Mouse (Mus musculus) neutrophil, adult 5-6 weeks (primary cell): Measurements from ENCODE around the gene Kif6. TPM values are rescaled to one million over a fixed set of nuclear protein-coding genes. Genes with fewer than 3 reads are reported as not detected.

Source experiments
- ATAC-seq: fragments of 151-379, 151-347 bp; 2 replicates; pipeline ENCODE4 v1.8.0; 2017; ENCODE audit warnings: mild to moderate bottlenecking, moderate TSS enrichment; ENCODE audit not compliant: insufficient number of reproducible peaks, poor library complexity, low FRiP score, severe bottlenecking; ENCODE audit errors: extremely low read depth
- total RNA-seq: library from RNA; stranded (forward); fragments of 200-1000 nt; gene quantifications from 2 replicates; pipeline ENCODE4 v1.2.3, GENCODE M21; 2017

Gene Kif6
- total RNA-seq, 1 experiment from 2014 or later: not detected

DNA sequence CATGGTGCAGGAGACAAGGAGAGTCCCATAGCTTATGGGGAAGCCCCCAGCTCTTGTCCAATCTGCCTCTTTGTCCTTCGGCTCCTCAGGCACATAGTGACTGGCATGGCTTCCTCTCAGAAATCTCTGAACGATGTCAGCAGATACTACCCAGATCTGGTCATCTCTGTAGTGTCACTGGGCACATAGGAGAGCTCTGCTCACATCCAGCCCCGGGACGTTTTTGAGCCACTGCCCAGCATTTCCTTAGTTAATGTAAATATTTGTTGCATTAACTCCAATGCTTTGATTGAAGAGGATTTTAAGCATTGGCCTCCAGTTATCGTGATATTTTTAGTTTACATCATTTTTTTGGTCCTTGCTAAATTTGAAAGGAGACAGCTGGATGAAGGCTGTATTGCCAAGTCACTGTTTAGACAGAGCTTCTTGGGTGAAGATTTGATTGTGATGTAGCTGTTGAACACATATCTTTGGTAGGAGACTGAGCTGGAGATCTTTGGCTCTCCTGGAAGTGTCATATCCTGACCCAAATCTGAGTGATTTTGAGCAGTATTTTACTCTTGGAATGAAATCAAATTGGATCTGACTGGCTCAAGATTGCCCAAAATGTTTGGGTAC is 112.6 kb downstream of the Kif6 start:
- ATAC-seq: no peak

DNA sequence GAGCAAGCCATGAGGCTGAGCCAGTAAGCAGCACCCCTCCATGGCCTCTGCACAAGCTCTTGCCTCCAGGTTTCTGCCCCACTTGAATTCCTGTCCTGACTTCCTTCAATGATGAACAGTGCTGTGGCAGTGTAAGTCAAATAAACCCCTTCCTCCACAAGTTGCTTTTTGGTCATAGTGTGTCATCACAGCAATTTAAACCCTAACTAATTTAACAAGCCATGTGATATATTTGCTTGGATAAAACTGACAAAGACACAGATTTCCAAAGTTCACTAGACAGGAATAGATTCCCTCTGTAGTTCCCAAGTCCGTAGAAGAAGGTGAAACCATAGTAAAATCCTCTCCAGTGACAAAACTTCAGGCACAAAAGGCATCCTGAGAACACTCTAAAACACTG is 114.9 kb downstream of the Kif6 start:
- ATAC-seq: no peak

DNA sequence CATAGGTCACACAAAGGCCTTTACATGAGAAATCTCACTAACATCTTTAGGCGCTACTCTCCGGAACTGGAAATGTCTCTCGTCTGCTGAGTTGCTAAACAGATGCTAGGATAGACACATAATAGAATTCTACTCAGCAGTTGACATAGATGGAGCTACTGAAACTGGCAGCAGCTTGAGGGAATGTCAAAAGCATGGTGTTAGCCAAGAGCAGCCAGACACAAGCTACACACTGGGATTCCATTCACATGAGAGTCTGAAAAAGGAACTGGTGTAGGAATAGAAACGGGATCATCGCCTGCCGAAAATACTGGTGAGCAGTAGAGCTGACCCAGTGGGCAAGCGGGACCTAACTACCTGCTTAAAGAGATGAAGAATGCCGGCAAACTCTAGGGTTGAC is 117.8 kb downstream of the Kif6 start:
- no peak for ATAC-seq

DNA sequence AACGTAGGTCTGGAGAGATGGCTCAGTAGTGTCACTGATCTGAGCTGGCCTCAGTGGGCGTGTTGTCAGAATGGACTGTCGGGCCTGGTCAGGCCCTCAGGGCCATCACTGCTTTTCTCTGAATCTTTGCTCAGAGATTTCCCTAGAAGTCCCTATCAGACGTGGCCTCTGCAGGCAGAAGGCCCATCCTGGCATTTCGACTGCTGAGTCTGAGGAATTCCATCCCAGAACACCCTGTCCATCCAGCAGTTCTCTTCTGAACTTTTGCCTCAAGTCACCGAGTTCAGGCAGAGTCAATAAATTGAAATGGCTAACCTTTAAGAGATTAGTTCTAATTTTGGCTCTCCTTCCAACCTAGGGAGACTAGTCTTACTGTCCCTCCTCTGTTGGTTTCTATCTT is 119.1 kb downstream of the Kif6 start:
- ATAC-seq: no peak

DNA sequence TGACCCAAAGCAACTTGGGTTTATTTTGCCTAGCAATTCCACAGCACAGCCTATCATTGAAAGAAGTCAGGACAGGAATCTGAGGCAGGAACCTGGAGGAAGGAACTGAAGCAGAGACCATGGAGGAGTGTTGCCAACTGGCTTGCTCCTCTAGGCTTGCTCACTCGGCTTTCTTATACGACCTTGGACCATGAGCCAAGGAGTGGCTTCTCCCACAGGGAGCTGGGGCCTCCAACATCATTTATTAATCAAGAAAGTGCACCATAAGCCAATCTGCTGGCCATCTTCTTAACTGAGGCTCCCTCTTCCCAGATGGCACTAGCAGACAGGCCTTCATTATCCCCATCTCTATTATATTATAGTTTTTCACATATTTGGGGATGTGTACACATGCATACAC is 119.8 kb downstream of the Kif6 start:
- no peak for ATAC-seq

DNA sequence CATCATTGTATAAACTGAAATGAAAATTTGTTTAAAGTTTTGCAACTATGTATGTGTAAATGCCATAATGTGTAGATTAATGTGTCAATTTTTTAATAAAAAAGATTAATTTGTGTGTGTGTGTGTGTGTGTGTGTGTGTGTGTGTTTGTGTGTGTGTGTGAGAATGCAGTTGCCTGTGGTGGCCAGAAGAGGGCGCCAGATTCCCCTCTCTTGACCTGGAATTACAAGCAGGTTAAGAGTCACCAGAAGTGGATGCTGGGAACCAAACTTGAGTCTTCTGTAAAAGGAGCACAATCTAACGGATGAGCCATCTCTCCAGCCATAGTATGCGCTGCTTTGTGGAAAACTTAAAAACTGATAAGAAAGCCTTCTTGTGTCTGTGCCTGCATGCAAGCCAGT is 121.4 kb downstream of the Kif6 start:
- no peak for ATAC-seq

DNA sequence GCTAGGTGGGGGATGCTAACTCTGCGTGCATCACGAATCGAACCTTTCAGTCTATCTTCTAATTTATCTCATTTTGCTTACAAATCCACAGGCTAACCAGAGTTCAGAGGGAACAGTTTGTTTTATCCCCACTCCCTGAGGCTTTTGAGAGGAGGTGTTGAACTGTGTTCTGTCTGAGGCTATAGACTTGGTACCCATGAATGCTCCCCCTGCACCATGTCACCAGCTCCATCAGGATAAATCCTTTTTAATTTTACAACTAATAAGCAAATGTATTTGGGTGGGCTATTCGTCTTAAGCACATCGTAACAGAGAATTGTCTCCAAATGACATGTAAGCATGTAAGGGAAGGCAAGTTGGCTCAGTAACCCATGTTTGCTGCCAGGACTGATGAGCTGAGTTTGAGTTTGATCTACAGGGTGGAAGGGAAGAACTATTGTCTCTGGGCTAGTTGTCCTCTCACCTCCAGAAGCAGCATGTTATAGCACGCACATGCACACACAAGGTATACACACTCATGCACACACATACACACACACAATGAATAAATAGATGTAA is 122.4 kb downstream of the Kif6 start:
- ATAC-seq: no peak

DNA sequence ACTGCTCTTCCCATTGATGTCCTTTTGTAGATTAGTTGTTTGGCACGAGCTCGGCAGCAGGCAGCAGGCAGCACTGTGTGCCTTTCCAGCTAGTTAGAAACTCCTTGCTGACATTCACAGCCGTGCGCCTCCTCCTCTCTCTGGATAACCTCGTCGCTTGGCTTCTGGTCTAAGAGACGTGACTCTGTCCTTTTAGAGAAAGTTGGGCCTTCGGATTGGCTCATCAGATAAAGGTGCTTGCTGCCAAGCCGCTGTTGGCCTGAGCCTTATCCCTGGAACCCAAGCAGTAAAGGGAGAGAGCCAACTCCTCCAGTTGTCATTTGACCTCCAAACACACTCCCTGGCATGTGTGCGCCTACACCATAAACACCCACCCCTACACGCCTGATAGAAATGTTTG is 123.4 kb downstream of the Kif6 start:
- no peak for ATAC-seq

DNA sequence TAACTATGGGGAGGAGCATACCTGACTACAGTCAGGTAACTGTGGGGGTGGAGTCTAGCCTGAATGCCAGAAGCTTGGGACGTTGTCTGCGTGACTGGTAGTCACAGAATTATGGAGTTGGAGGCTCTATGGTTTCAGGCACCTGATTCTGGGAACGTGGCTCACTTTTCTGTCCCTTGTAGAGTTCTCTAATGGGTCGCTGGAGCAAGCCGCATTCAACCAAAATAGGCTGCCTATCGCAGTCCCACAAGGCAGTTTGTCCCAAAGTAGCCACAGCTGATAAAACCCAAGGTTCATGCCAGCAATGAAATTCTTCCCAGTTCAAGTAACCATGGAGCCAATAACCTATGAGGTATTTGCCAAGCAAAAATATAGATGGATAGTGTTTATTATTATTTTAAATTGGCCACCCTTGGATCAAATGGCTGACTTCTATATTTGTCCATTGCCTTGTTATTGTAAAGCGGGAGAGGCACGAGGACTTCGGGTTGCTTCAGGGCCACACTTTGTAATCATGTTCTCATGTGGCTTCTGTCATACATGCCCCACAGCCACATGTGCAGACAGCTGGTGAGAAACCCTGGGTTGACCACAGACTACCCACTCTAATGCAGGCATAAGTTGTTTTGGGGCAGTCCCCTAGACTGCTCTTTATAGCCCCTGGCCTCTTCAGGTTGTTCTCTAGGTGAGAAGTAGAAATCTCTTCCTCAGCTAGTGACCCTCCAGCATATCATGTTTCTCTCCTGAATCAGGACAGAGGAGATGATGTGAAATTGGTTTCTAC is 125.2 kb downstream of the Kif6 start:
- ATAC-seq: no peak

DNA sequence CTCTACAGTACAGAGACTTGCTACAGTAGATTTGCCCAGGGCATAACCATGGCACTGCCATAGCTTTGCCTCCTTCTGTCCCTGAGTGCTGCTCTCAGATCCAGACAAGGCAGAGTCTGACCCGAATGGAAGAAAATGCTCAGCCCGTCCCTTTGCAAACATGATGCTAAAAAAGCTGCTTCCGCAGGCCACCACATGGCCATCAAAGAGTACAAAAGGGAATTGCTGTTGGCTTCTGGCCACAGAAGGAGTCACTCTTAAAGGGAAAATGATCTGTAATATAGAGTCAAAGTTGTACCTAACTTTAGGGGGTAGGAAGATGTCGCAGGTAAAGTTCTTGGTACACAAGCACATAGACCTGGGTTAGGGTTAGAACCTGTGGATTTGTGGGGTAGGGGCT is 126.2 kb downstream of the Kif6 start:
- ATAC-seq: no peak

DNA sequence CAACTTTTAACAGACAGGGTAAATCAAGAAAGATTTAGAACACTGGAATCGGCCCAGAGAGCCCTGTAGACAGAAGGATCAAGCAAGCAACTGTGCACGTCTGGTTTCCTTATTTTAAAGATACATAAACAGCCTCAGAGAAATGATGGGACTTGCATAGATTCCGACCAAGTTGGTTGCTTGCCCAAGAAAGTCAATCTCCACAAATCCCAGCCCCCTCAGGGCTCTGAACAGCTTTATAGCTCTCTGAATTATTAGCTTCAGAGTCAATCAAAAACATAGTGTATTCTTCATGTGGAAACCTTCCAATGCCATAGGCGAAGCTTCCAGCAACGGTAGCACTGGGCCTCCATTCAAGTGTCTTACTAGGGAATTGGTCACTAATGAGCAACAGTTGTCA is 127.0 kb downstream of the Kif6 start:
- no peak for ATAC-seq

DNA sequence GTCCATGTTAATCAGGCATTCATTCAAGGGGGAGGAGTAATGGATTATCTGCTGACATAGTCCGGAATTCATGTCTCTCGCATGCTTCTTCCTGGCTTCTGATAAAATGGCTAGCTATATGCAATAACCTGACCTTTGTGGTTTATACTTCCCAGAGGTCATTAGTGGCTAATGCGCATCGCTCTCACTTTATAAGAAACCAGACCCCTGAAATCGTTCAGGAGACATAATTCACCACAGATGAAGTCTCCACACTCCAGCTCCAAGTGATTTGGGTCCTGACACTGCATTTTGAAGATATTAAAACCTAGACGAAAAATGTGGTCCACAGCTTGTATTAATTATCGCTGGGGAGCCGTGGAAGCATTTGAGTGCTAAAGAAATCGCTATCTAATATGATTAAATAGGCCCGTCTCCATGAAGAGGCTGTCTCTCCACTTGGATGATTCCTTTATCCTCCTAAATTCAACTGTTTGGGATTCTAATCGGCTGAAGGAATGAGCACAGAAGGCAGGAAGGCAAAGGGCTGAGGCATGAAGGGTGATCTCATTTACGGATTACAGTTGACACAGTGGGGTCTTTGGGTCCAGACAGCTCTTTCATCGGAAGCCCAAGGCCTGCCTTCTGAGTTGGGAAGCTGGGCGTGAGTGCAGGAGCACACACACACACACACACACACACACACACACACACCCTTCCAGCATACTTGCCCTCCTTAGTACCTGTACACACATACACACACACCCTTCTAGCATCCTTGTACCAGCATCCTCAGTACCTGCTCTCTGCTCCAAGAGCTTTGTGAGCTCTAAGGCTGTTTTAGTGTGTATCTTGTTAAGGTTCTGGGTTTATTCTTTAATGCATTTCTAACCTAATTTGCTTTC is 128.9 kb downstream of the Kif6 start:
- no peak for ATAC-seq

DNA sequence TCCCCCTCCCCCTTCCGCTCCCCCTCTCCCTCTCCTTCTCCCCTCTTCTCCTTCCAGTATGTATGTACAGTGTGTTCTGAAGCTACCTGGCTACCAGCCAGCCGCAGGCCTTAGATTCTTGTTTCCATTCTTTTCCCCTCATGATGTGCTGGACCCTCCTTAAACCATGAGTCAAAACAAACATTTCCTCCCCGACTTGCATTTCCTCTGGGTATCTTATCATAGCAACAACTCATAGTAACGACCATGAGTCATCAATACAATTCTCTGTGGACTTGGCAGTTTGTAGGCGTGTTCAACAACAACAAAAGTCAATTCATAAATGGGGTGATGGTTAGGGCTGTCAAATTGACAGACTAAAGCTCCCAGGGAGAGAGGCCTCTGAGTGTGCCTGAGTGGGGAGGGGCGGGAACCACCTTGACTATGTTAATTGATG is 136.0 kb downstream of the Kif6 start:
- ATAC-seq: no peak

DNA sequence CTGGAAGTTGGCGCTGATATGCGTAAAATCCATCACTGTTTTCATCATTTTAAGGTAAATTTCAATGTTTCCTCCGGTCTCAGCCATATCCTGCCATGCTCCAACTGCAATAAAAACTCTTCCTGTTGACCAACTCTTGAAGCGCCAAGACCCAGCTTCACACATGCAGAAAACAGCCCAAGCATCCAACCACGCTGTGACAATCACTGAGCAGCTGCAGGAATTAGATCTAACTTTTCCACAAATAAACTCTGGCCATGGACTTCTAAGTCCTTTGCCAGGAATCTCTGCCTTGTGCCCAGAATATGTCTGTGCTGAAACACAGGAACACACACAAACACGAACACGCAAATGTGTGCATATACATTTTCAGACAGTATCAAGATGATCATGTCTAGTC is 138.9 kb downstream of the Kif6 start:
- ATAC-seq: no peak

DNA sequence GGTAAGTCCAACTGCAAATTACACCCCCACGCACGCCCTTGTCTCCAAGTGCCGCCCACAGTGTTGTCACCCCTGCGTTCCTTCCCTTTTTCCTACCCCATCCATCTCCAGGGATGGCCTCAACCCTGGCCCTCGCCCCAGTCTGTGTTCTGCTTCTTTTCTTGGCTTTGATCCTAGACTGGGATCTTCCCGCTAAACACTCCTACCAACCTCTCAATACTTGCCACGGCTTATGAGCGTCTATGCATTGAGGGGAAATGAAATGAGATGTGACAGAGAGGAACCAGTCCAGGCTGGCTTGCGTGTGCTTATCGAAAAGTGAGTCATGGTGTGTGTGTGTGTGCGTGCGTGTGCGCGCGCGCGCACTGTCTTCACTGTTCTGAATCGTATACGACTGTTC is 141.9 kb downstream of the Kif6 start:
- ATAC-seq: no peak

DNA sequence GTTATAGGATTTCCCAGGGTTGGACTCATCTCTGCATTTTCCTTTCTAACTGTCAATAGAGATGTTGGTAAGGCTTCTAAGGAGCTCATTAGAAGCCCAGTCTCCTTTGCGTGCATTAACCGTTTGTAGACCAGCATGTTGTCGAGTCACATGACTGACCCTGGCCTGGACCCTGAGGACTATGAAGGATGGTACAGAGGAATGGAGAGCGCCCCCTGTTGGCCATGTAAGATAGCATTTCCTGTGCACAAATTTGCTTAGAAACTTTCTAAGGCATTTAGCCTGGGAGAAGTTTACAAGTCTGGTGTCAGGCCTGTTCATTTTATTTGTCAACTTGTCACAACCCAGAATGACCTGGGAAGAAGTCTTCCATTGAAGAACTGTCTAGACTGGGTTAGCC is 144.1 kb downstream of the Kif6 start:
- ATAC-seq: no peak

DNA sequence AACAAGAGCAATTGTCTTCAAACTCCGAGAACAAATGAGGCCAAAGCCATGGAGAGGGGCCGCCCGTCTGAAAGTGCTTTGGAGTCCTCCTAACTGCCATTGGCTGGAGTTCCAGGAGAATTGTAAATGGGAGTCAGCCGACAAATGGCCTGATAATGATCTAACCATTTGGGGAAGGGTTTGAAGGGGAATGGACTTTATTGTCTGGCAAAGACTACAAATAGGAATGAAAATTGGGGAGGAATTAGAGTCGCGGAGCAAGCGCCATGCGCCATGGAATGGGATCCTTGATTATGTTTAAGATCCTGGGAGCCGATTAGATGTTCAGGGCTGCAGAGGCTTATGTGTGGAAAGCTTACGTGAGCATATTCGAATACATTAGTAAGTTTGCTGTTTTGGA is 146.3 kb downstream of the Kif6 start:
- no peak for ATAC-seq

DNA sequence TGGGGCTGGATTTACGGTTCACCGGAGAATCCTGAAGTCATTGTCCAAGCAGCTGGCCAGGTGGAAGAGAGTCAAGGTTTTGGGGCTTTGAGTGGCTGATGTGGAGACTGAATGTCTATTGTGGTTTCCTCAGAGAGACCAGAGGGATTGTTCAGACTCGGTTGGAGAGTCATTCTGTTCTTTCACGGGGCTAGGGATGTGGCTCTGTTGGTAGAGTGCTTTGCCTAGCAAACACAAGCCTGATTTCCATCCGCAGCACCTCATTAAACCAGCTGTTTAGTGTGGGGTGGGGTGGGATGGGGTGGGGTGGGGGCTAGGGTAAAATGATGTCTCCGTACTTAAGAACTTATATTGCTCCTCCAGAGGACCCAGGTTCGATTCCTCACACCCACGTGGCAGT is 146.9 kb downstream of the Kif6 start:
- no peak for ATAC-seq

DNA sequence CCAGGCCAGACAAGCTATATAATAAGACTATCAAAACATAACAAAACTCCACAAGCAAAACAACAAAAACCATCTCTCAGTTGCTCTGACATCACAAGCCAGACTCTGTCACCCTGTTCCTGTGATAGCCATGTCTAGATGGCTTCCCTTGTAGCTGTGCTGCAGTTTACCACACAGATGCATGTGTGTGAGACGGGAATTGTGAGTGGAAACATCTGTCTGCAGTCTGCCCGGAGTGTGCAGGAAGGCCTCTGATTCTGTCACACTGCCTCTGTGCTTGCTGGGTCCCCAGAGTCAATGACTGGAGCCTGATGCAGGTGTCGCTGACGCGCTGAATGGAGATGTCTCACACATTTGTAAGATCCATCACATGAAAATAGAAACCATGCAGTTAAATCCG is 150.0 kb downstream of the Kif6 start:
- ATAC-seq: no peak
